Mouse (Mus musculus) lung, adult 2 months (tissue): ENCODE measurements around the gene Fbxl17. TPM values are rescaled to one million over a fixed set of nuclear protein-coding genes. Genes with fewer than 3 reads are reported as not detected.

Experiments
- DNase-seq: peaks from one replicate; pipeline ENCODE4 v3.0.0; 2022
- H3K4me1 ChIP-seq: fragments of 200-500 bp; 2 replicates; pipeline ENCODE4 v1.6.1; 2011; ENCODE audit warnings: low read length; ENCODE audit not compliant: control insufficient read depth, insufficient read depth
- H3K4me3 ChIP-seq: fragments of 200-500 bp; replicated peaks from 2 replicates; pipeline ENCODE3; 2011; ENCODE audit warnings: low read depth, mild to moderate bottlenecking, control low read depth, low read length; ENCODE audit errors: extremely low read depth
- CTCF ChIP-seq: fragments of 200-500 bp; IDR thresholded peaks from 2 replicates; pipeline ENCODE4 v1.5.1; 2011; ENCODE audit warnings: mild to moderate bottlenecking, low read length, control low read depth; ENCODE audit not compliant: insufficient read depth
- POLR2A ChIP-seq: fragments of 200-500 bp; IDR thresholded peaks from 2 replicates; pipeline ENCODE4 v1.6.1; 2011; ENCODE audit warnings: low read depth, mild to moderate bottlenecking, control low read depth, low read length, borderline replicate concordance; ENCODE audit errors: extremely low read depth
- WGBS: fragments of 180-500 bp; shearing (Covaris S2); methylation state at CpG from one replicate; pipeline ENCODE4 v1.1.7; 2018; 5-methylcytosine and 5-hydroxymethylcytosine counted together
- polyA plus RNA-seq: library from polyadenylated mRNA; depleted of rRNA; stranded (reverse); fragments of >200 nt; gene quantifications from 2 replicates; pipeline ENCODE4 v1.2.3, GENCODE M21; 2012

Fbxl17 gene
- polyA plus RNA-seq, 1 experiment, result 7.5 TPM

DNA sequence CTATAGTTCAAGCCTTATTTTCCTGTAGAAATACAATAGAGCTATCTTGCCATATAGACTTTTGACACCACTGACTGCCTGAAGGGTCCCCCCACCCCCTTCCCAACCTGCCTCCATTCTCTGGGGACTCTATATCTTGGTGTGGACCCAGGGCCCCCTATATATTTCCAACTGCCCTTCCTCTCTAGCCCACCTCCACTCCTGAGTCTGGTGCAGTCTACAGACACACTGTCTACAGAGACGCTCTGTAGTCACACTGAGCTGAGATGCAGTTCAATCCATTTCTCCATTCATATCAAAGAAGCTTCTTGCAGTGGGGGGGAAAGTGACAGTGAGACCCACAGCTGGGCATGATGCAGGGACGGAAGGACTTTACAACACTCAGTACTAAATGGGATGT, 226.5 kb downstream of the Fbxl17 start:
- TF ChIP-seq POLR2A, result no peak
- no peak for TF ChIP-seq CTCF
- 96% methylated on average over 2 of the region's 2 CpGs for WGBS
- DNase-seq, result no peak
- Histone ChIP-seq H3K4me3 (no peak overlapping the region), H3K4me1 (no peaks in the 10 kb centered on the region)

DNA sequence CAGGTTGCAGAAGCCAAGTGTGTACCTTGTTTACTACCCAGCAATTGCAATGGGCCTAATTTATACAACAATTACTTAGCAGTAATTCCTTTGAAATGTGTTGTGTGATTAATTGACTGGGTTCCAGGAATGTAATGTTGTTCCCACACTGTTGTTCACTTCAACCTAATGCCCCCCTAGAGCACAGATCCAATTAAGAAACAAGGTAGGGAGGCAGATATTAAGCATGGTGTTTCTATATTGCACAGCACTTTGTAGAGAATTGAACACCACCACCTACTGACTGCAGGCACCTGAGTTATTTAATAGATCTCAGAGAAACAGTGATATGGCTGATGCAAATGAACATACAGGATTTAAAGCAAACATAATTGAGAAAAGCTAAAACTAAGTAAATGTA, 226.9 kb downstream of the Fbxl17 start:
- DNase-seq, result no peak
- no peaks in the 10 kb centered on the region for H3K4me1 ChIP-seq
- no peak overlapping the region for H3K4me3 ChIP-seq
- no peak for TF ChIP-seq CTCF
- no peak for TF ChIP-seq POLR2A

DNA sequence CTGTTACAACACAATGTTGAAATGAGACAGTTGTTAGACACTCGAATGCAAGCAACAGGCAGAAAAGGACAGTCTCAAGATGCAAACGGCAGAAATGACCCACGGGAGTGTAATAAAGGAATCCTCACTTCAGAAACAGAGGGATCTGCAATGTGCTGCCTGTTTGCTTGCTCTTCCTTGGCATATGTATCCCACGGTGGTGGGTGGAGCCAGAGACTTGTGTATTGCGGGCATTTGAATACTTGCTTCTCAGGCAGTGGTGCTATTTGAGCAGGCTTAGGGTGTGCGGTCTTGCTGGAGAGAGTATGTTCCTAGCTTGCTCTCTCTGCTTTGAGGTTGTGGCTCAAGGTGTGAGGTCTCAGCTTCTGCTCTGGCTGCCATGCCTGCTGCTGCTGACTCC, 228.8 kb downstream of the Fbxl17 start:
- Histone ChIP-seq H3K4me3 (no peak overlapping the region), H3K4me1 (0 out of 2 replicates have a peak, but pooled peaks cover 4% of the 10 kb centered on the region)
- TF ChIP-seq POLR2A, result no peak
- TF ChIP-seq CTCF, result no peak
- DNase-seq, result no peak
- WGBS, result 74% methylated on average over 6 of the region's 6 CpGs

DNA sequence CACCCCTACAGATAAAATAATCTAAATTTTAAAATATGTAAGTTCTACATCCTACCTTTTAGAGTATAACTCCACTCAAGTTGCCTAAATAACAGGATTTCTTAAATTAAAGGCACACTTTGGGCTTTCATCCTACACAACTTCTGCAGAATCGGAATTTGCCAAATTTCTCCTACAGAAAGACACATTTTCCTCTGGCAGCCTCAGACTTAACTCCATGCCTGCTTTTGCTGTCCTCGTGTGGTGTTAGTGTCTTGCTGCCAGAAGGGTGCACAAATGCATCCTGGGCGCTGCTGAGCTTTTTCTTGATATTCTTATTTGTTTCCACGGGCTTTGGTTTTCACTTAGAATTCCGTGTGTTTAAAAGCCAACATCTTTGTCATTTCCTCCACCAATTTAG, 229.3 kb downstream of the Fbxl17 start:
- Histone ChIP-seq H3K4me1 (0 out of 2 replicates have a peak, but pooled peaks cover 4% of the 10 kb centered on the region), H3K4me3 (no peak overlapping the region)
- TF ChIP-seq POLR2A (no peak), CTCF (no peak)
- no peak for DNase-seq
- WGBS, result 74% methylated on average over 5 of the region's 5 CpGs

DNA sequence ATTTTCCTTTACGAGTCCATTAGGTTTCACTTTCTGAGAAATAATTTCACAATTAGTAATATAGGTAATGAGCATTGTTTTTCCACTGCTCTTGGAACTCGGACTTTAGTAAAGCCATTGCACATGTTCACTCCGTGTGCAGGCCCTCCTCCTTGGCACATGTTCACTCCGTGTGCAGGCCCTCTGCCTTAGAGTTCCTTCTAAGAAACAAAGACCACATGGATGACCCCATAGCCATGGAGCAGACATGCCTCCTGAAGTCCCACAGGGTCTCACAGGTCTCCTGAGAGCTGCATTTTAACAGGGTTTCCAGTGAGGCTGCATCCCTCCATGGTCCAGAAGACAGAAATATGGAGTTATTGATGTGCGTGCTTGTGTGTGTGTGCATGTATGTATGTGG, 237.1 kb downstream of the Fbxl17 start:
- 0 out of 2 replicates have a peak, but pooled peaks cover 4% of the 10 kb centered on the region for H3K4me1 ChIP-seq
- no peak for TF ChIP-seq POLR2A
- no peak for TF ChIP-seq CTCF
- no peak for DNase-seq
- no peak overlapping the region for H3K4me3 ChIP-seq
- 92% methylated on average over 5 of the region's 5 CpGs for WGBS

DNA sequence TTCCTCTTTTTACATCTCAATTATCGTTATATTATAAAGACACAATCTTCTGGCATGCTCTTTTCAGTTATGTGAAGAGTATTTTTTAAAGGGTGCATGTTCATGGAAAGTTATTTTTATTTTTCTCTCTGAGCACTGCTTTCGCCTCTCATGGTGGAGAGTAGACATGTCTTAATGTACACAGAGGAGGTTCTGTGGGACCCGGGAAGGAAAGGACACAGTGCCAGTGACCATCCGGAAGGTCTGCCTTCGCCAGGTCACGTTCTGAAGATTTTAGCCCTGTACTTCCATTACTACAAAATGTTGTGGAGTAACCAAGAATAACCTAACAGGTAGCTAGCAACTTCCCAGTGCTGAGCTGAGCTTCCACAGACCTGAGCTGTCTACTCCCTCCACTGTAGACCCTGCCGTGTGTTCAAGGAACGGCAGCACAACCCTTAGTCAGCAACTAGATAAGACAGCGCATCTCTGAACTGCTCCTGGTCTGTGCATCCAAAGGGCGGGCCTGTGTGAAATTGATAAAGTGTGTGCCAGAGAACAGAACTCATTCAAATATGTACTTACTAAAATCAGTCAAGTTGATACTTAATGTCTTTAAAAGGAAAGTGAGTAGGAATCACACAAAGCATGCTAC, 238.2 kb downstream of the Fbxl17 start:
- Histone ChIP-seq H3K4me1 (no peaks in the 10 kb centered on the region), H3K4me3 (no peak overlapping the region)
- 87% methylated on average over 10 of the region's 10 CpGs for WGBS
- TF ChIP-seq POLR2A (no peak), CTCF (no peak)
- no peak for DNase-seq

DNA sequence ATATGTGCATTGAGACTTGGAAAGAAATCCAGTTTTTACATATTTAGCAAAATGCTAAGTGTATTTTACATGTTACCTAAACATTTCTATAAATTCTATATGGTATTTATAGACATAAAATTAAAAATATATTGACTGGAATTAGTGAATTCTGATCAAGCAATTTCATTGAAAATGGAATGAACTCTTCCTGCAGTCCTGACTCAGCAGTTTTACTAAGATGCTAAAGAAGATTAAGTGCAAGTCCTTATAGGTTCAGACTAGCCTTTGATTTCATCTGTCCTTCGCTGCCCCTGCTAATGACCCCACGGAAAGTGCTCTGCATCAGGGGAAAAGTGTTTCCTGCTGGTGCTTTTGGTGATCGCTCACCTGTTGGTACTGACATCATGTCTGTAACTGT, 240.7 kb downstream of the Fbxl17 start:
- 85% methylated on average over 3 of the region's 3 CpGs for WGBS
- no peak for DNase-seq
- TF ChIP-seq CTCF (no peak), POLR2A (no peak)
- Histone ChIP-seq H3K4me3 (no peak overlapping the region), H3K4me1 (no peaks in the 10 kb centered on the region)

DNA sequence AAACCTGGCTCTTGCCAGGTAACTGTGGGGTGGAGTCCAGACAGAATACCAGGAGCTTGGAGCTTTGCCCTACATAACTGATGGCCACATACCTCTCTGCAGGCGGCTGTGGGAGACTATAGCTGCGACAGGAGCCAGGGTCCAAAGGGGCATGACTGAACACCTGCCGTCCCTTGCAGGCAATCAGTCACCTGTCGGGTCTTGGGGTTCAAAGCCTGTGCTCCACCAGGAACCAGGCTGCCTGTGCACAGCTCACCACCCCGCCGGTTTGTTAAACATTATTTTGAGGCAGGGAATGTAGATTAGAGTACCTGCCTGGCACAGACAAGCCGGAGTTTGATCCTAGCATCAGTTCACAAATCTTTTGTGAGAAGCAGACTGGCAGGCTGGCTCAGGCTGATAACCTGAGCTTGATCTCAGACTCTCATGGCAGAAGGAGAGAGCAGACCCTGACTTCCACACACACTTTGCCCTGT, 253.6 kb downstream of the Fbxl17 start:
- 76% methylated on average over 7 of the region's 7 CpGs for WGBS
- no peak for DNase-seq
- no peak for TF ChIP-seq CTCF
- TF ChIP-seq POLR2A, result no peak
- Histone ChIP-seq H3K4me3 (no peak overlapping the region), H3K4me1 (no peaks in the 10 kb centered on the region)

DNA sequence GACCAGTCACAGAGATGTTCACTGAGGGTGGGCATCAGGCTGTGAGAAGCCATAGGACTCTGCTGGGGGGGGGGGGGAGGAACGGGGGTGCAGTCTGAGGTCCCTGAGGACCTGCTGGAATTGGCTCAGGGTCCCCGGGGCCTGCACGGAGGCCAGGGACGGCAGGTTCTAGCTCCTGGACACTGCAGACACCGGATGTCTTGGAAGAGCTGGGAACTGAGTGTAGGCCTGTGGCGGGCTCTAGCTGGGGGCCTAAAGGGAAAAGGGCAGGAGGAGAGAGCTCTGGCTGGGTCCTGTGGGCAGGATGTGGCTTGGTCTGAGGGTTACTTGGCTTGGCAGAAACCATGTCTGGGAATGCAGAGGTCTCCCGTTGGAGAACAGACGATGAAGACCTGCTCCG, 254.3 kb downstream of the Fbxl17 start:
- TF ChIP-seq CTCF (no peak), POLR2A (no peak)
- 94% methylated on average over 9 of the region's 9 CpGs for WGBS

DNA sequence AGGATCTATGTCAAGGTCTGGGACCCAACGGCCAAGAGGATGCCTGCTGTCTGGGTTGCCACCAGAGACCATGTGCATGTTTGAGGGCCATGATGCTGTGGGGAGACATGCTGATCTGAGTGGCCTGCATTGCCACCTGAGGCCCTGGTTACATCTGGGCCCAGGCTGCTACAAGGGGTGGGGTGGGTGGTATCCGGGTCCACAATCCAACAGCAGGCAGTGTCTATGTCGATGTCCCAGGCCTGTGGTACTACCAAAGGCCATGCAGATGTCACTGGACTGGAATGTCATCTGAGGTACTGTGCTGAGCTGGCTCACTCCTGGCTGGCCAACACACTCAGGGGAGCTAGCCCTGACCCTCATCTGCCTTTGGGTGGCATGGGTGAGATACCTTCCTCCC, 257.1 kb downstream of the Fbxl17 start:
- DNase-seq, result no peak
- TF ChIP-seq POLR2A, result no peak
- TF ChIP-seq CTCF, result no peak
- no peak overlapping the region for H3K4me3 ChIP-seq
- WGBS, result 98% methylated on average over 3 of the region's 3 CpGs
- H3K4me1 ChIP-seq, result no peaks in the 10 kb centered on the region

More for the DNA sequence above, 254.3 kb downstream of the Fbxl17 start:
- DNase-seq, result no peak
- Histone ChIP-seq H3K4me1 (no peaks in the 10 kb centered on the region), H3K4me3 (no peak overlapping the region)
